Mouse (Mus musculus) liver, postnatal 0 days (tissue): ENCODE results near the gene Padi3. TPM values are rescaled to one million over a fixed set of nuclear protein-coding genes. Genes with fewer than 3 reads are reported as not detected.

ENCODE experiments used
- ATAC-seq: fragments of 200-750 bp; cut with Nextera tagmentation; 2 replicates; pipeline ENCODE4 v1.8.0; 2017; ENCODE audit warnings: mild to moderate bottlenecking, moderate library complexity
- DNase-seq: peaks from one replicate; pipeline ENCODE4 v3.0.0-alpha.2; 2016
- H3K27ac ChIP-seq: fragments of 300-500 bp; sonication (generic); 2 replicates; pipeline ENCODE4 v1.5.1; 2014; ENCODE audit warnings: antibody characterized with exemption, moderate library complexity, mild to moderate bottlenecking, low read depth
- H3K27me3 ChIP-seq: fragments of 300-500 bp; sonication (generic); 2 replicates; pipeline ENCODE4 v1.6.1; 2014; ENCODE audit warnings: low read length, control low read depth, mixed read lengths; ENCODE audit not compliant: insufficient read depth
- H3K36me3 ChIP-seq: fragments of 300-500 bp; sonication (generic); replicated peaks from 2 replicates; pipeline ENCODE4 v1.6.1; 2014; ENCODE audit warnings: mild to moderate bottlenecking, control low read depth, low read length, moderate library complexity, mixed read lengths; ENCODE audit not compliant: insufficient read depth
- H3K4me1 ChIP-seq: fragments of 300-500 bp; sonication (generic); 2 replicates; pipeline ENCODE4 v1.6.1; 2014; ENCODE audit warnings: antibody characterized with exemption, mild to moderate bottlenecking, control low read depth; ENCODE audit not compliant: insufficient read depth
- H3K4me2 ChIP-seq: fragments of 300-500 bp; sonication (generic); 2 replicates; pipeline ENCODE4 v1.6.1; 2014; ENCODE audit warnings: low read depth, mild to moderate bottlenecking, low read length, moderate library complexity, mixed read lengths
- H3K4me3 ChIP-seq: fragments of 300-500 bp; sonication (generic); 2 replicates; pipeline ENCODE4 v1.5.1; 2014; ENCODE audit warnings: low read depth, low read length
- H3K9ac ChIP-seq: fragments of 300-500 bp; sonication (generic); replicated peaks from 2 replicates; pipeline ENCODE4 v1.6.1; 2014; ENCODE audit warnings: mild to moderate bottlenecking, moderate library complexity
- H3K9me3 ChIP-seq: fragments of 300-500 bp; sonication (generic); 2 replicates; pipeline ENCODE4 v1.6.1; 2016; ENCODE audit warnings: mild to moderate bottlenecking, control low read depth, low read length, mixed read lengths
- CTCF ChIP-seq: sonication (generic); IDR thresholded peaks from 2 replicates; pipeline ENCODE4 v1.5.1; 2016; ENCODE audit warnings: antibody characterized with exemption, low read depth
- EP300 ChIP-seq: IDR thresholded peaks from 2 replicates; pipeline ENCODE4 v1.6.1; 2016; ENCODE audit warnings: antibody characterized with exemption, low read depth, mild to moderate bottlenecking
- WGBS: fragments of 180-500 bp; shearing (Covaris S2); extraction: QIAGEN DNeasy Blood & Tissue Kit; methylation state at CpG from one replicate; pipeline ENCODE4 v1.1.7; 2014; ENCODE audit not compliant: insufficient replicate concordance; 5-methylcytosine and 5-hydroxymethylcytosine counted together
- polyA plus RNA-seq: library from polyadenylated mRNA; unstranded; fragments of >200 nt; fragmentation: Nextera tagmentation; extraction: Ambion mirVana; gene quantifications from 2 replicates; pipeline ENCODE4 v1.2.1, GENCODE M21; 2015

Padi3 gene
- polyA plus RNA-seq, 1 experiment from 2014 or later: 0.11 TPM

DNA sequence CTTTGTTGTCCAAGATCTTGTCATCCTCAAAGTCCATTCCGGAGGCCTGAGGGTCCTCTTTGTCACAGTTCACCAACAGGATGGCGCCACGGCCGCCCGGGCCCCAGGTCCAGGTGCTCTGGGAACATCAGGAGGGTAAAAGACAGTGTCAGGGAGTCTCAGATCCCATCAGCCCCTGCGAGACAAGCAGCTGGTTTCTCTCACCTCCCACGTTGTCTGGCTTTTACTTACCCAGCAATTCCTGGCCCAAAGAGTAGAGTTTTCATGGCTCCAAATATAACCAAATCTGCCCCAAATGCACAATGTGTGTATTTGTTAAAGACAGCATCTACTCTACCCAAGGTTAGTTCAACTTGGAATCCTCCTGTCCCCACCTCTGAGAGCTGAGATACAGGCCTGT, 48.8 kb downstream of the Padi3 start:
- Histone ChIP-seq H3K4me2 (no peak overlapping the region), H3K27ac (no peak overlapping the region), H3K27me3 (no peaks in the 10 kb centered on the region), H3K4me3 (no peak overlapping the region), H3K9me3 (no peaks in the 10 kb centered on the region), H3K36me3 (no peaks in the 10 kb centered on the region), H3K4me1 (no peaks in the 10 kb centered on the region), H3K9ac (no peak overlapping the region)
- DNase-seq (no peak), ATAC-seq (no peak)
- WGBS: 91% methylated on average over 7 of the region's 7 CpGs
- TF ChIP-seq CTCF (no peak), EP300 (no peak)

DNA sequence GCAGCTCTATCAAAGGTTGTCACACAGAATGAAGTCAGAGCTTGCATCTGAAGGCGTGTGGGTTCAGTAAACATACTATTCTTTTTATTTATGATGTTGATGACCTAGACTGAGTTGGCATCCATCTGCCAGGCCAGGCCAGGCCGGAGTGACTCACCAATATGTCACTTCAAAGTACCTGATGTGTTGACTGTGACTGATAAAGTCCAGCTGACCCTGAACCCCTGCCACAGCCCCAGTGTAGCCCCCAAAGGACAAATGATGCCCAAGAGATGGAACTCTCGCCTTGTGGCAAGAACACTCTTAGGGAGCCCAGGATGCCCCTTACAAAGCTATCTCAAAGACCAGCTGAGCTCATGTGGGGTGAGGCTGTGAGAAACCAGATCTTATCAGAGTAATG, 54.6 kb downstream of the Padi3 start:
- Histone ChIP-seq H3K27ac (no peak overlapping the region), H3K4me2 (no peak overlapping the region), H3K4me1 (no peaks in the 10 kb centered on the region), H3K9me3 (no peaks in the 10 kb centered on the region), H3K9ac (no peak overlapping the region), H3K27me3 (no peaks in the 10 kb centered on the region), H3K36me3 (no peaks in the 10 kb centered on the region), H3K4me3 (no peak overlapping the region)
- ATAC-seq: no peak
- no peak for TF ChIP-seq EP300
- no peak for TF ChIP-seq CTCF
- no peak for DNase-seq
- 61% methylated on average over 3 of the region's 3 CpGs for WGBS

DNA sequence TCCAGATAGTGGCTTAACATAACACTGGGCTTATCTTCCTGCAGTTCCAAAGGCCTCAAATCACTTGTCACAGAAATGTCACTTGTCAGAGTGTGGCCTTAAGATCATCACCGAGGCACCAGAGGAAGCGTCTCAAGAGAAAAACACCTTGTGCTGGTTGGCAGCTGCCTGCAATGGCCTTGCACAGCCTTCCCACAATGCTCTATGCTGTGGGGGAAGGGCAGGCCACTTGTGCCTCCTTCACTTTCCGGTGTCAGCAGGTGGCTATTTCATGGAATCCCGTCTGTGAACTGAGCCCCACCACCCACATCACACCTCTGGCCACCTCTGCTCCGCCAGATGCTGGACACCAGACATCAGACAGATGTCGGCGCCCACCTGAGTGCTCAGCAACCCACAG, 57.1 kb downstream of the Padi3 start:
- Histone ChIP-seq H3K4me3 (no peak overlapping the region), H3K4me2 (no peak overlapping the region), H3K36me3 (no peaks in the 10 kb centered on the region), H3K27ac (no peak overlapping the region), H3K9me3 (no peaks in the 10 kb centered on the region), H3K4me1 (0 out of 2 replicates have a peak, but pooled peaks cover 5% of the 10 kb centered on the region), H3K27me3 (no peaks in the 10 kb centered on the region), H3K9ac (no peak overlapping the region)
- TF ChIP-seq EP300 (no peak), CTCF (no peak)
- DNase-seq: no peak
- WGBS: 56% methylated on average over 7 of the region's 7 CpGs
- no peak for ATAC-seq

DNA sequence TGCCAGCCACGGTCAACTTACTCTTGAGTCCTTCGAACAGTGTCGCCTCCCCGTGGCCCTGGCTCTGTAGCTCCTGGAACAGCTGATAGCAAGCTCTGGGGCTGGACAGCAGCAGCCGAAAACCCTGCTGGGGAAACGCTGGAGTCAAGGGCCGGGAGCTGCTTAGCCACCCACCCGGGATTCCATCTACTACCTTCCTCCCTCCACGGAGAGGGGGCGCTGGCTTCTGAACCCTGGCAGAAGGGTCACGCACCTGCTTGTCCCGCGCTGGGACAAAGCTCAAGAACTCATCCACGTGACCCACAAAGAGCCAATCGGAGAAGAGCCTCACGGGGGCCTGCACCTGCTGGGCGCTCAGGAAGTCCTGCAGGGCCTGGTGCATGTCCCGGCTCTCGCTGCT, 60.1 kb downstream of the Padi3 start:
- Histone ChIP-seq H3K4me3 (no peak overlapping the region), H3K4me2 (peak overlapping the region; percentile 57), H3K36me3 (no peaks in the 10 kb centered on the region), H3K9me3 (no peaks in the 10 kb centered on the region), H3K27me3 (no peaks in the 10 kb centered on the region), H3K4me1 (0 out of 2 replicates have a peak, but pooled peaks cover 5% of the 10 kb centered on the region), H3K27ac (no peak overlapping the region), H3K9ac (peak overlapping the region; percentile 26; the same call in 1 of the 2 replicates)
- no peak for TF ChIP-seq EP300
- TF ChIP-seq CTCF: peak; percentile 29
- 6% methylated on average over 19 of the region's 19 CpGs for WGBS
- DNase-seq: peak; percentile 65
- peak; percentile 69 for ATAC-seq

DNA sequence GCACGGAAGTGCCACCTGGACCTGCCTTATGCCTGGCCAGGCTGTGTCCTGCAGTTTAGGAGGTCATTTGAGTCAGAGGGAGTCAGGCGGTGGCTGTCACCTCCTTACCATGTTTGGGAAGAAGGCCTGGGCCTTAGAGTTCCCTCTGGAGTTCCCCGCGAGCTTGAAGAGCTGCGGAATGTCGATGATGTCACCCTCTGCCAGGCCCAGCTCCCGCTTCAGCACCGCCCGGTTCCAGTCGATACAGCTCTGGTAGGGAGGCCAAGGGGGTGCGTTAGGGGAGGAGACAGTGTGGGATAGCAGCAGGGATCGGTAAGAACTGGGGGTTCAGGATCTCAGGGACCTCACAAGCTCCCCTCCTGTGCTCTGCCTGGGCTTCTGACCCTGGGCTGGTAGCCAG, 62.5 kb downstream of the Padi3 start:
- Histone ChIP-seq H3K4me3 (no peak overlapping the region), H3K4me2 (no peak overlapping the region), H3K27me3 (0 out of 2 replicates have a peak, but pooled peaks cover 5% of the 10 kb centered on the region), H3K9ac (no peak overlapping the region), H3K36me3 (no peaks in the 10 kb centered on the region), H3K4me1 (0 out of 2 replicates have a peak, but pooled peaks cover 5% of the 10 kb centered on the region), H3K9me3 (no peaks in the 10 kb centered on the region), H3K27ac (no peak overlapping the region)
- DNase-seq (no peak), ATAC-seq (0 out of 2 replicates have a peak, but pooled peaks have one; percentile 22)
- TF ChIP-seq CTCF: no peak
- TF ChIP-seq EP300: no peak
- 47% methylated on average over 12 of the region's 12 CpGs for WGBS

DNA sequence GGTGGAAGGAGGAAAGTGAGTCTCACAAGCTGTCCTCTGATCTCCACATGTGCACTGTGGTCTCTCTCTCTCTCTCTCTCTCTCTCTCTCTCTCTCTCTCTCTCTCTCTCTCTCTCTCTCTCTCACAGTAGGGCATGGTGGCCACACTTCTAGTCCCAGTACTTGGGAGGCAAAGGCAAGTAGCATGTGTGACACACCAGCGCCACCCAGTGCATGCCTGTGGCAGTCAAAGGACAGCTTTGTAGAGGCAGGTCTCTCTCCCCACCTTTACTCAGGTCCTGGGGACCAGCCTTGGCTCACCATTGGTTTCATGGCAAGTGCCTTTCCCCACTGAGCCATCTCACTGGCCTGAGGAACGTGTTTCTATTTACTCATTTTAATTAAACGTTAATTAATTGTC, 65.8 kb downstream of the Padi3 start:
- 0 out of 2 replicates have a peak, but pooled peaks cover 5% of the 10 kb centered on the region for H3K27me3 ChIP-seq
- no peak overlapping the region for H3K4me3 ChIP-seq
- WGBS: 11% methylated on average over 3 of the region's 3 CpGs
- H3K4me2 ChIP-seq: no peak overlapping the region
- no peaks in the 10 kb centered on the region for H3K36me3 ChIP-seq
- H3K27ac ChIP-seq: no peak overlapping the region
- TF ChIP-seq EP300: no peak
- peak; percentile 80 for TF ChIP-seq CTCF
- no peak overlapping the region for H3K9ac ChIP-seq
- ATAC-seq: peak; percentile 47; the same call in 1 of the 2 replicates
- peak; percentile 71 for DNase-seq
- H3K9me3 ChIP-seq: no peaks in the 10 kb centered on the region
- no peaks in the 10 kb centered on the region for H3K4me1 ChIP-seq

DNA sequence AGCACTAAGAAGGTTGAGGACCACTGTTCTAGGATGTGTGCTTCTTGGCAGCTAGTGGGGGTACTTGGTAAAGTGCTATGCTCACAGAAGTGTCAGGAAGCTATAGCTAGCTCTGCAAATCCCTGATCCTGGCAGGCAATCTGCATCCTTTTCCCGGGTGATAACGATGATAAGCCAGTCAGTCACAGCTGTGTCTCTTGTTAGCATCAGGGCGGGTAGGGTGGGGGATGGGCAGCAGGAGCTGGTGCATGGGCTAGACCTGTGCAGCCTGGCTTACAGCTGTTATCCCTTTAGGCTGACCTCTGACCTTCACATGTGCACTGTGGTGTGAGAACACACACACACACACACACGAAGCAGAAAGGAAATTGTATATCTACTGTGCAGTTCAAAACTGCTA, 67.4 kb downstream of the Padi3 start:
- no peak overlapping the region for H3K4me3 ChIP-seq
- no peaks in the 10 kb centered on the region for H3K4me1 ChIP-seq
- H3K27me3 ChIP-seq: 0 out of 2 replicates have a peak, but pooled peaks cover 5% of the 10 kb centered on the region
- DNase-seq (no peak), ATAC-seq (no peak)
- no peak overlapping the region for H3K4me2 ChIP-seq
- no peaks in the 10 kb centered on the region for H3K36me3 ChIP-seq
- H3K9me3 ChIP-seq: no peaks in the 10 kb centered on the region
- H3K9ac ChIP-seq: no peak overlapping the region
- TF ChIP-seq EP300: no peak
- TF ChIP-seq CTCF: no peak
- 32% methylated on average over 4 of the region's 4 CpGs for WGBS
- no peak overlapping the region for H3K27ac ChIP-seq
